Mouse (Mus musculus) lung, embryonic 16.5 days (tissue): ENCODE measurements around the gene Mef2d. TPM values are rescaled to one million over a fixed set of nuclear protein-coding genes. Genes with fewer than 3 reads are reported as not detected.

Experiments used
- ATAC-seq: fragments of 200-750 bp; cut with Nextera tagmentation; 2 replicates; pipeline ENCODE4 v1.8.0; 2017; ENCODE audit warnings: low read depth, mild to moderate bottlenecking, moderate library complexity
- H3K27ac ChIP-seq: fragments of 300-500 bp; sonication (generic); 2 replicates; pipeline ENCODE4 v1.5.1; 2014; ENCODE audit warnings: mild to moderate bottlenecking, control low read depth, low read length
- H3K27me3 ChIP-seq: fragments of 300-500 bp; sonication (generic); 2 replicates; pipeline ENCODE4 v1.6.1; 2014; ENCODE audit warnings: low read depth, low read length, mixed read lengths; ENCODE audit not compliant: control insufficient read depth, insufficient read depth
- H3K36me3 ChIP-seq: fragments of 300-500 bp; sonication (generic); 2 replicates; pipeline ENCODE4 v1.6.1; 2014; ENCODE audit warnings: low read length; ENCODE audit not compliant: control insufficient read depth, insufficient read depth
- H3K4me1 ChIP-seq: fragments of 300-500 bp; sonication (generic); replicated peaks from 2 replicates; pipeline ENCODE4 v1.6.1; 2014; ENCODE audit warnings: low read length, mixed read lengths; ENCODE audit not compliant: control insufficient read depth, insufficient read depth
- H3K4me2 ChIP-seq: fragments of 300-500 bp; sonication (generic); 2 replicates; pipeline ENCODE4 v1.6.1; 2014; ENCODE audit warnings: low read depth, low read length, control low read depth
- H3K4me3 ChIP-seq: fragments of 300-500 bp; sonication (generic); 2 replicates; pipeline ENCODE4 v1.5.1; 2014; ENCODE audit warnings: mild to moderate bottlenecking, low read length, control low read depth
- H3K9ac ChIP-seq: fragments of 300-500 bp; sonication (generic); 2 replicates; pipeline ENCODE4 v1.6.1; 2014; ENCODE audit warnings: low read length, control low read depth
- H3K9me3 ChIP-seq: fragments of 300-500 bp; sonication (generic); 2 replicates; pipeline ENCODE4 v1.6.1; 2016; ENCODE audit warnings: low read length; ENCODE audit not compliant: control insufficient read depth
- WGBS: fragments of 180-500 bp; shearing (Covaris S2); extraction: QIAGEN DNeasy Blood & Tissue Kit; methylation state at CpG from one replicate; pipeline ENCODE4 v1.1.7; 2014; 5-methylcytosine and 5-hydroxymethylcytosine counted together
- polyA plus RNA-seq: library from polyadenylated mRNA; unstranded; fragments of >200 nt; fragmentation: Nextera tagmentation; extraction: Ambion mirVana; gene quantifications from 2 replicates; pipeline ENCODE4 v1.2.1, GENCODE M21; 2015

Gene Mef2d
- polyA plus RNA-seq, 1 experiment from 2014 or later: 22.9 TPM

DNA sequence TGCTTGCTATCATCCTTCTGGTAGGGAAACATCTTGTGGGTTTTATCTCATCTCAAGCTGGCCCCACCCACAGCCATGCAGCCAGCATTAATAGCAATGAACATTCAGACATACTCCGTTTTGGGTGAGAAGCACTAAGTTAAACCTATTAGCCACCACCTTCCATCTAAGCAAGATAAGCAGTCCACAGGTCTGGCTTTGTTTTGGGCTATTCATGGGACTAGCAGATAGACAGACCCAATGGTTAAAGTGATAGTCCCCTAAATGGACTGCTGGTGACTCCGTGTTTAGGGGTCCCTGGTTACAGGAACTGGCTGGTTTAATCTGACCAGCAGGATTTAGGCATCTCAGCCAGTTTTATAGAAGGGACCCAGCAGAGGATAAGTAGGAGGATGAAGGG, 70.8 kb downstream of the Mef2d start:
- H3K4me1 ChIP-seq: peaks cover 7% of the 10 kb centered on the region
- no peak overlapping the region for H3K9ac ChIP-seq
- H3K9me3 ChIP-seq: no peaks in the 10 kb centered on the region
- WGBS: 2% methylated on average over 2 of the region's 2 CpGs
- ATAC-seq: no peak
- no peak overlapping the region for H3K27ac ChIP-seq
- H3K27me3 ChIP-seq: peaks cover 95% of the 10 kb centered on the region
- H3K36me3 ChIP-seq: no peaks in the 10 kb centered on the region
- H3K4me3 ChIP-seq: no peak overlapping the region
- no peak overlapping the region for H3K4me2 ChIP-seq

- 2% methylated on average over 41 of the region's 42 CpGs for WGBS
- no peak for ATAC-seq
- H3K27ac ChIP-seq: no peak overlapping the region
Observed at GRCm38 (mm10) chr3:88214197-88214938, 72.2 kb downstream of the Mef2d start.

GRCm38 (mm10) chr3:88214971-88215552, 72.9 kb downstream of the Mef2d start:
- no peak; the same call in 1 of the 2 replicates for ATAC-seq
- peak overlapping the region; percentile 34 for H3K4me3 ChIP-seq
- no peak overlapping the region for H3K9ac ChIP-seq
- peak overlapping the region; percentile 38 for H3K4me2 ChIP-seq
- H3K27ac ChIP-seq: no peak overlapping the region
- peaks cover 7% of the 10 kb centered on the region for H3K4me1 ChIP-seq
- peaks cover 92% of the 10 kb centered on the region for H3K27me3 ChIP-seq
- no peaks in the 10 kb centered on the region for H3K36me3 ChIP-seq
- under 1% methylated on average over 48 of the region's 48 CpGs for WGBS
- no peaks in the 10 kb centered on the region for H3K9me3 ChIP-seq

More at GRCm38 (mm10) chr3:88214197-88214938, 72.2 kb downstream of the Mef2d start:
- H3K9ac ChIP-seq: no peak overlapping the region
- H3K27me3 ChIP-seq: peaks cover 92% of the 10 kb centered on the region
- H3K4me1 ChIP-seq: peaks cover 7% of the 10 kb centered on the region
- H3K9me3 ChIP-seq: no peaks in the 10 kb centered on the region
- H3K4me3 ChIP-seq: peak overlapping the region; percentile 34
- no peaks in the 10 kb centered on the region for H3K36me3 ChIP-seq
- H3K4me2 ChIP-seq: no peak overlapping the region

GRCm38 (mm10) chr3:88215553-88216004, 73.4 kb downstream of the Mef2d start:
- H3K4me2 ChIP-seq: peak overlapping the region; percentile 38
- no peak for ATAC-seq
- H3K4me3 ChIP-seq: peak overlapping the region; percentile 34
- under 1% methylated on average over 22 of the region's 23 CpGs for WGBS
- H3K36me3 ChIP-seq: no peaks in the 10 kb centered on the region
- H3K9ac ChIP-seq: no peak overlapping the region
- H3K4me1 ChIP-seq: peaks cover 7% of the 10 kb centered on the region
- no peaks in the 10 kb centered on the region for H3K9me3 ChIP-seq
- H3K27me3 ChIP-seq: peaks cover 92% of the 10 kb centered on the region
- H3K27ac ChIP-seq: no peak overlapping the region

DNA sequence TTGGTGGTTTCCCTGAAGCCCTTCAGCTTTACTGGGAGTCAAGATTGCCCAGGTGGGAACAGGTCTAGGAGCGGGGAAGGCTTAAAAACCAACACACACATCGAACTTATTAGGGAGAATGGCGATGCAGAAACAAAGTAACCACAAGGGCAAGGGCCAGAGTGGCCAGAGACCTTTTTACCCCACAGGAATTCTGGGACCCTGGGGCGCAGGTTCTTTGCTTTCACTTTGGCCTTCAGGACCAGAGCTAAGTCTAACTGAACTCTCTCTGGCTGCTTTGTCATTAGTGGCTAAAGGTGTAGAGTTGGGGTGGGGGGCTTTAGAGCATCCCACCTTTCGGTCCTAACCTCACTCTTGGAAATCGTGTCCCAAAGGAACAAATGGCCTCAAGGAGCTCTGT, 73.9 kb downstream of the Mef2d start:
- Histone ChIP-seq H3K4me2 (no peak overlapping the region), H3K9ac (no peak overlapping the region), H3K36me3 (no peaks in the 10 kb centered on the region), H3K9me3 (no peaks in the 10 kb centered on the region), H3K27ac (no peak overlapping the region), H3K4me1 (peaks cover 7% of the 10 kb centered on the region), H3K27me3 (peaks cover 89% of the 10 kb centered on the region), H3K4me3 (no peak overlapping the region)
- no peak for ATAC-seq
- 6% methylated on average over 6 of the region's 6 CpGs for WGBS

DNA sequence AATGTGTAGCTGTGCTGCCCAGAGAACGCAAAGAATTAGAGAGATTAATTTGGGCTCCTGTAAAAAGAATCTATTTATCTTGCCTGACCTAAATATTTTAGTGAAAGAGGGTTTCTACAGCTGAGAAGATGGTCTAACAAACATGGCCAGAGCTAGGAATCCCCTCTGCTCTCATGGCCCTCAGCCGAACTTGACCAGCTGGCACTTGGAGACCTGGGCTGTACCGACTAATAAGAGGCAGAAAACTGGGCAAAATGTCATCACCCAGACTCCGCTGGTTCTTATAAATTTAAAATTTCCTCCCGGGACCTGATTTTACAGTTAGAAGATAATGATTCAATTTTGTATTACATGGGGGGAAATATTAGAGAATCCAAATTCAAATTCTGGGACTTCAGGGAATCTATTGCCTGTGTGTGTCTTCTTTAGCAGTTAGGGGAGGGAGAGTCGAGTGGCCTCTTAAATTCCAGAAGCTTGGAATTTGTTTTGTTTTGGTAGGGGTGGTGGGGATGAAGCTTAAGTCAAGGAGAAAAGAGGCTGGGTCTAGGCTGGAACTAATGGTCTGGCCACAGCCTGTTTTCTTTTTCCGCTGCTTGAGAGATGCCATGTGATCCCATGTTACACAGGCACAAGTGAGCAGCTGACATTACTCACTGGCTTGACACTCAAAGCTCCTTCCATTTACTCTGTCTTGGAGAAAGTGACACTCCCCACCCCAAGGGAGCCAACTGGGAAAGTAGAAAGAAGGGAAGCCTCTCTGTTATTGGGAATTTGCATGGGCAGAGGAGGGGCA, 74.6 kb downstream of the Mef2d start:
- Histone ChIP-seq H3K9ac (no peak overlapping the region), H3K4me1 (peaks cover 7% of the 10 kb centered on the region), H3K4me3 (no peak overlapping the region), H3K27me3 (peaks cover 89% of the 10 kb centered on the region), H3K4me2 (no peak overlapping the region), H3K9me3 (no peaks in the 10 kb centered on the region), H3K27ac (no peak overlapping the region), H3K36me3 (no peaks in the 10 kb centered on the region)
- 10% methylated on average over 7 of the region's 7 CpGs for WGBS
- no peak for ATAC-seq

DNA sequence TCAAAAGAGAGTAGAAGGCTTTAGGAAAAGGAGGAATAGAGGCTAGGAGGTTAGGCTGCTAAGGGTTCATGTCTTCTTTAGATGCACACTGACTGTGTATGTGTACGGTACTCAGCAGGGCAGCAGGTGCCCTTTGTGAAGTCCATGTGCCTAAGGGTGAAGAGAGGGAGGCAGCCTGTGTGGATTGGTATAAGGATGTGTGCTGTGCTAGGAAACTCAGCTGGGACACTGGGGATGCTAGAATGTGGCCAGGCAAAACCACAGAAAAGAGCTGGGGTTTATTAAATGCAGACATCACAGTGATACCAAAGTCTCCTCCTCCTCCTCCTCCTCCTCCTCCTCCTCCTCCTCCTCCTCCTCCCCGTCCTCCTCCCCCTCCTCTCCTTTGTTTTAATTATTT, 75.5 kb downstream of the Mef2d start:
- no peak overlapping the region for H3K4me3 ChIP-seq
- H3K27ac ChIP-seq: no peak overlapping the region
- no peak overlapping the region for H3K9ac ChIP-seq
- no peaks in the 10 kb centered on the region for H3K9me3 ChIP-seq
- no peak for ATAC-seq
- no peaks in the 10 kb centered on the region for H3K36me3 ChIP-seq
- peaks cover 7% of the 10 kb centered on the region for H3K4me1 ChIP-seq
- H3K27me3 ChIP-seq: peaks cover 80% of the 10 kb centered on the region
- 64% methylated on average over 1 of the region's 2 CpGs for WGBS
- H3K4me2 ChIP-seq: no peak overlapping the region

GRCm38 (mm10) chr3:88219940-88220339, 77.8 kb downstream of the Mef2d start:
- WGBS: 14% methylated on average over 9 of the region's 9 CpGs
- Histone ChIP-seq H3K9me3 (no peaks in the 10 kb centered on the region), H3K4me3 (no peak overlapping the region), H3K27me3 (peaks cover 58% of the 10 kb centered on the region), H3K27ac (no peak overlapping the region), H3K9ac (no peak overlapping the region), H3K36me3 (no peaks in the 10 kb centered on the region), H3K4me1 (peaks cover 7% of the 10 kb centered on the region), H3K4me2 (no peak overlapping the region)
- ATAC-seq: no peak

DNA sequence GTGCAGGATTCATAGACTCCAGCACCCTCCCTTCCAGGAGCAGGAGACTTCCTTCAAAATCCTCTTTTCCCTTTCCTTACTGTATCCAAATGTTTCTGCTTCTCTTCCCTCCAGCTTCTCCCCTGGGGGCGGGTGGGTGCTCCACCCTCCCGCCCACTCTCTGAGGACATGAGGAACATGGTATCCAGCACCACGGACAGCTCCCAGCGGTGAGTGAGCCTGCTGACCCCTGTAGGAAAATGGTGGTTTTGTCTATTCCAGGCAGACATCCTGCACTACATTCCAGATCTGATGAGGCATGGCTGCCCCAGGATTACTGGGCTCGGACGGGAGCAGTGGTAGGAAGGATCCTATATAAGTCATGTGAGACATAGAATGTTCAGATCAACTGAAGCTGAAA, 78.7 kb downstream of the Mef2d start:
- H3K27ac ChIP-seq: no peak overlapping the region
- H3K27me3 ChIP-seq: peaks cover 49% of the 10 kb centered on the region
- H3K9ac ChIP-seq: no peak overlapping the region
- H3K4me1 ChIP-seq: 0 out of 2 replicates have a peak, but pooled peaks cover under 1% of the 10 kb centered on the region
- peak; percentile 71 for ATAC-seq
- H3K4me2 ChIP-seq: no peak overlapping the region
- no peaks in the 10 kb centered on the region for H3K36me3 ChIP-seq
- 2% methylated on average over 6 of the region's 6 CpGs for WGBS
- H3K9me3 ChIP-seq: no peaks in the 10 kb centered on the region
- H3K4me3 ChIP-seq: no peak overlapping the region
